Mouse (Mus musculus): ENCODE measurements at regions not wholly inside any gene's neighbourhood (a gene's known extent, or its start where the extent isn't known, plus 50 kb on each side); places are given as distances from the start of the nearest gene placed in this dataset.

- DNase-seq, result no peak
Observed at GRCm38 (mm10) chr1:75839551-75840223, 293.6 kb downstream of the Slc4a3 start.

GRCm38 (mm10) chr1:75842396-75842795, 296.3 kb downstream of the Slc4a3 start:
- no peak for DNase-seq

GRCm38 (mm10) chr1:75843326-75843725, 297.3 kb downstream of the Slc4a3 start:
- no peak for DNase-seq

GRCm38 (mm10) chr1:75844123-75844522, 298.1 kb downstream of the Slc4a3 start:
- DNase-seq, result no peak

- DNase-seq, result no peak
Observed at GRCm38 (mm10) chr1:75844529-75844928, 298.5 kb downstream of the Slc4a3 start.

- DNase-seq, result no peak
Observed at GRCm38 (mm10) chr1:75844981-75845380, 298.9 kb downstream of the Slc4a3 start.

GRCm38 (mm10) chr1:75845771-75846535, 299.9 kb downstream of the Slc4a3 start:
- DNase-seq, result no peak

GRCm38 (mm10) chr1:75847681-75848080, 301.6 kb downstream of the Slc4a3 start:
- no peak for DNase-seq

GRCm38 (mm10) chr1:75848436-75848835, 302.4 kb downstream of the Slc4a3 start:
- DNase-seq, result no peak

GRCm38 (mm10) chr1:75850131-75850530, 304.1 kb downstream of the Slc4a3 start:
- DNase-seq, result no peak

- DNase-seq, result no peak
Observed at GRCm38 (mm10) chr1:75858551-75859255, 312.6 kb downstream of the Slc4a3 start.

GRCm38 (mm10) chr1:75862757-75863156, 316.7 kb downstream of the Slc4a3 start:
- no peak for DNase-seq

- no peak for DNase-seq
Observed at GRCm38 (mm10) chr1:75866556-75866955, 320.5 kb downstream of the Slc4a3 start.

GRCm38 (mm10) chr1:75869414-75869813, 323.3 kb downstream of the Slc4a3 start:
- no peak for DNase-seq

GRCm38 (mm10) chr1:75869846-75870245, 323.8 kb downstream of the Slc4a3 start:
- DNase-seq, result no peak

- DNase-seq, result peak; percentile 22
Observed at GRCm38 (mm10) chr1:75873911-75874310, 327.8 kb downstream of the Slc4a3 start.

GRCm38 (mm10) chr1:75877209-75877608, 331.1 kb downstream of the Slc4a3 start:
- DNase-seq, result peak; percentile 64

GRCm38 (mm10) chr1:75885632-75886031, 339.6 kb downstream of the Slc4a3 start:
- DNase-seq, result no peak

- DNase-seq, result no peak
Observed at GRCm38 (mm10) chr1:75888499-75889208, 342.6 kb downstream of the Slc4a3 start.

- DNase-seq, result no peak
Observed at GRCm38 (mm10) chr1:75889847-75890591, 344.0 kb downstream of the Slc4a3 start.

GRCm38 (mm10) chr1:75890636-75891276, 344.7 kb downstream of the Slc4a3 start:
- DNase-seq, result no peak

GRCm38 (mm10) chr1:75895550-75895949, 349.5 kb downstream of the Slc4a3 start:
- DNase-seq, result no peak
